Mouse (Mus musculus) cerebellum, adult 8-10 months (tissue): ENCODE measurements around the gene Peli1.
"Not testable (repeated sequence)": the region's sequence is repeated elsewhere in the genome, so short reads cannot be mapped to it uniquely, and the experiment has no call there.

Experiments
- DNase-seq: peaks from one replicate; pipeline ENCODE4 v3.0.0; 2022

Peli1 gene

GRCm38 (mm10) chr11:21153111-21153510, 62.0 kb downstream of the Peli1 start:
- DNase-seq, result no peak

GRCm38 (mm10) chr11:21157595-21157994, 66.5 kb downstream of the Peli1 start:
- no peak for DNase-seq

- DNase-seq, result no peak
These were observed 71.0 kb downstream of the Peli1 start for GRCm38 (mm10) chr11:21162093-21162492.

GRCm38 (mm10) chr11:21163143-21163542, 72.1 kb downstream of the Peli1 start:
- DNase-seq, result no peak

GRCm38 (mm10) chr11:21163673-21164072, 72.6 kb downstream of the Peli1 start:
- no peak for DNase-seq

- no peak for DNase-seq
These were observed 73.4 kb downstream of the Peli1 start for GRCm38 (mm10) chr11:21164312-21164993.

GRCm38 (mm10) chr11:21164994-21165560, 74.0 kb downstream of the Peli1 start:
- no peak for DNase-seq

- no peak for DNase-seq
These were observed 75.5 kb downstream of the Peli1 start for GRCm38 (mm10) chr11:21166495-21167096.

- DNase-seq, result no peak
These were observed 77.9 kb downstream of the Peli1 start for GRCm38 (mm10) chr11:21168828-21169607.

- not testable (repeated sequence) for DNase-seq
These were observed 78.4 kb downstream of the Peli1 start for GRCm38 (mm10) chr11:21169608-21169860.

GRCm38 (mm10) chr11:21172281-21172680, 81.2 kb downstream of the Peli1 start:
- DNase-seq, result no peak

- no peak for DNase-seq
These were observed 82.8 kb downstream of the Peli1 start for GRCm38 (mm10) chr11:21173926-21174325.

GRCm38 (mm10) chr11:21174396-21174795, 83.3 kb downstream of the Peli1 start:
- no peak for DNase-seq

GRCm38 (mm10) chr11:21175063-21175462, 84.0 kb downstream of the Peli1 start:
- no peak for DNase-seq

GRCm38 (mm10) chr11:21176491-21176890, 85.4 kb downstream of the Peli1 start:
- DNase-seq, result no peak

GRCm38 (mm10) chr11:21178343-21178742, 87.3 kb downstream of the Peli1 start:
- peak; percentile 14 for DNase-seq

- DNase-seq, result no peak
These were observed 88.0 kb downstream of the Peli1 start for GRCm38 (mm10) chr11:21178998-21179645.

GRCm38 (mm10) chr11:21179873-21180272, 88.8 kb downstream of the Peli1 start:
- not testable (repeated sequence) for DNase-seq

- DNase-seq, result no peak
These were observed 89.6 kb downstream of the Peli1 start for GRCm38 (mm10) chr11:21180650-21181049.

- DNase-seq, result no peak
These were observed 90.5 kb downstream of the Peli1 start for GRCm38 (mm10) chr11:21181616-21182015.

GRCm38 (mm10) chr11:21182709-21183108, 91.6 kb downstream of the Peli1 start:
- no peak for DNase-seq

- DNase-seq, result not testable (repeated sequence)
These were observed 100.7 kb downstream of the Peli1 start for GRCm38 (mm10) chr11:21191821-21192220.

- DNase-seq, result no peak
These were observed 103.8 kb downstream of the Peli1 start for GRCm38 (mm10) chr11:21194851-21195250.
